Mouse (Mus musculus) embryonic facial prominence, embryonic 11.5 days (tissue): Measurements from ENCODE around the gene Eml3. TPM values are rescaled to one million over a fixed set of nuclear protein-coding genes. Genes with fewer than 3 reads are reported as not detected.

Experiments
- ATAC-seq: fragments of 200-750 bp; cut with Nextera tagmentation; replicated peaks from 2 replicates; pipeline ENCODE4 v1.8.0; 2017; ENCODE audit warnings: low read depth; ENCODE audit not compliant: insufficient number of reproducible peaks, low FRiP score, low TSS enrichment
- DNase-seq: peaks from one replicate; pipeline ENCODE4 v3.0.0-alpha.2; 2015; ENCODE audit warnings: low spot score
- H3K27ac ChIP-seq: fragments of 300-500 bp; sonication (generic); replicated peaks from 2 replicates; pipeline ENCODE4 v1.5.1; 2014; ENCODE audit warnings: mild to moderate bottlenecking, low read depth, low read length, control low read depth
- H3K27me3 ChIP-seq: fragments of 300-500 bp; sonication (generic); 2 replicates; pipeline ENCODE4 v1.6.1; 2014; ENCODE audit warnings: mild to moderate bottlenecking, low read length, moderate library complexity, mixed read lengths; ENCODE audit not compliant: control insufficient read depth, insufficient read depth
- H3K36me3 ChIP-seq: fragments of 300-500 bp; sonication (generic); replicated peaks from 2 replicates; pipeline ENCODE4 v1.6.1; 2014; ENCODE audit warnings: low read depth, mild to moderate bottlenecking, low read length, moderate library complexity, mixed read lengths; ENCODE audit not compliant: control insufficient read depth, insufficient read depth
- H3K4me1 ChIP-seq: fragments of 300-500 bp; sonication (generic); 2 replicates; pipeline ENCODE4 v1.6.1; 2014; ENCODE audit warnings: low read length, mixed read lengths; ENCODE audit not compliant: control insufficient read depth, insufficient read depth
- H3K4me2 ChIP-seq: fragments of 300-500 bp; sonication (generic); 2 replicates; pipeline ENCODE4 v1.6.1; 2014; ENCODE audit warnings: low read depth, mild to moderate bottlenecking, control low read depth, low read length, moderate library complexity
- H3K4me3 ChIP-seq: fragments of 300-500 bp; sonication (generic); 2 replicates; pipeline ENCODE4 v1.5.1; 2014; ENCODE audit warnings: low read depth, low read length, control low read depth
- H3K9ac ChIP-seq: fragments of 300-500 bp; sonication (generic); replicated peaks from 2 replicates; pipeline ENCODE4 v1.6.1; 2014; ENCODE audit warnings: mild to moderate bottlenecking, control low read depth, low read length
- H3K9me3 ChIP-seq: fragments of 300-500 bp; sonication (generic); replicated peaks from 2 replicates; pipeline ENCODE4 v1.6.1; 2016; ENCODE audit warnings: mild to moderate bottlenecking, low read length, inconsistent platforms, mixed read lengths; ENCODE audit not compliant: control insufficient read depth
- WGBS: fragments of 180-500 bp; shearing (Covaris S2); extraction: QIAGEN DNeasy Blood & Tissue Kit; methylation state at CpG from one replicate; pipeline ENCODE4 v1.1.7; 2014; 5-methylcytosine and 5-hydroxymethylcytosine counted together
- polyA plus RNA-seq: library from polyadenylated mRNA; unstranded; fragments of >200 nt; fragmentation: Nextera tagmentation; extraction: Ambion mirVana; gene quantifications from 2 replicates; pipeline ENCODE4 v1.2.1, GENCODE M21; 2014

Gene Eml3
- polyA plus RNA-seq, 1 experiment from 2014 or later, result 8.4 TPM

- no peaks in the 10 kb centered on the region for H3K9me3 ChIP-seq
- peak overlapping the region; percentile 78 for H3K27ac ChIP-seq
- H3K36me3 ChIP-seq, result peaks cover 7% of the 10 kb centered on the region; the same call in 1 of the 2 replicates
- peak overlapping the region; percentile 81 for H3K9ac ChIP-seq
- peak overlapping the region; percentile 76 for H3K4me3 ChIP-seq
- WGBS, result 2% methylated on average over 6 of the region's 6 CpGs
- H3K4me2 ChIP-seq, result peak overlapping the region; percentile 52
- no peak for ATAC-seq
- DNase-seq, result peak; percentile 75
- no peaks in the 10 kb centered on the region for H3K4me1 ChIP-seq
- H3K27me3 ChIP-seq, result no peaks in the 10 kb centered on the region
Observed at GRCm38 (mm10) chr19:8920836-8921291, 8.5 kb upstream of the Eml3 start.

- H3K4me2 ChIP-seq, result peak overlapping the region; percentile 15; the same call in 1 of the 2 replicates
Observed at GRCm38 (mm10) chr19:8921741-8922140, 7.6 kb upstream of the Eml3 start.

GRCm38 (mm10) chr19:8926766-8927165, 2.6 kb upstream of the Eml3 start:
- DNase-seq (no peak), ATAC-seq (no peak)
- Histone ChIP-seq H3K4me2 (no peak overlapping the region), H3K27ac (no peak overlapping the region), H3K36me3 (no peaks in the 10 kb centered on the region), H3K4me1 (no peaks in the 10 kb centered on the region), H3K27me3 (no peaks in the 10 kb centered on the region), H3K9ac (no peak overlapping the region), H3K9me3 (no peaks in the 10 kb centered on the region), H3K4me3 (no peak overlapping the region)
- WGBS, result 88% methylated on average over 2 of the region's 2 CpGs

More at GRCm38 (mm10) chr19:8921741-8922140, 7.6 kb upstream of the Eml3 start:
- no peaks in the 10 kb centered on the region for H3K27me3 ChIP-seq
- peak overlapping the region; percentile 76; the same call in 1 of the 2 replicates for H3K4me3 ChIP-seq
- H3K4me1 ChIP-seq, result no peaks in the 10 kb centered on the region
- H3K9ac ChIP-seq, result no peak overlapping the region
- peaks cover 2% of the 10 kb centered on the region; the same call in 1 of the 2 replicates for H3K36me3 ChIP-seq
- DNase-seq (no peak), ATAC-seq (no peak)
- no peak overlapping the region for H3K27ac ChIP-seq
- H3K9me3 ChIP-seq, result no peaks in the 10 kb centered on the region
- WGBS, result 54% methylated on average over 9 of the region's 9 CpGs

GRCm38 (mm10) chr19:8927891-8928525, 1.3 kb upstream of the Eml3 start:
- H3K9me3 ChIP-seq, result no peaks in the 10 kb centered on the region
- H3K4me3 ChIP-seq, result no peak overlapping the region
- no peak overlapping the region for H3K27ac ChIP-seq
- H3K27me3 ChIP-seq, result no peaks in the 10 kb centered on the region
- no peak overlapping the region for H3K9ac ChIP-seq
- WGBS, result 89% methylated on average over 12 of the region's 12 CpGs
- DNase-seq (no peak), ATAC-seq (no peak)
- H3K4me2 ChIP-seq, result no peak overlapping the region
- H3K4me1 ChIP-seq, result no peaks in the 10 kb centered on the region
- H3K36me3 ChIP-seq, result no peaks in the 10 kb centered on the region

- no peaks in the 10 kb centered on the region for H3K36me3 ChIP-seq
Observed at GRCm38 (mm10) chr19:8928689-8929223, 596 bp upstream of the Eml3 start.

GRCm38 (mm10) chr19:8930117-8930516, 765 bp downstream of the Eml3 start:
- ATAC-seq, result no peak
- WGBS, result 14% methylated on average over 11 of the region's 11 CpGs
- Histone ChIP-seq H3K4me1 (no peaks in the 10 kb centered on the region), H3K27me3 (no peaks in the 10 kb centered on the region), H3K9me3 (no peaks in the 10 kb centered on the region), H3K4me2 (peak overlapping the region; percentile 81), H3K9ac (peak overlapping the region; percentile 83), H3K36me3 (no peaks in the 10 kb centered on the region), H3K27ac (peak overlapping the region; percentile 47; the same call in 1 of the 2 replicates), H3K4me3 (peak overlapping the region; percentile 71)
- DNase-seq, result no peak

More at GRCm38 (mm10) chr19:8928689-8929223, 596 bp upstream of the Eml3 start:
- no peaks in the 10 kb centered on the region for H3K27me3 ChIP-seq
- no peaks in the 10 kb centered on the region for H3K9me3 ChIP-seq
- WGBS, result 17% methylated on average over 12 of the region's 16 CpGs
- ATAC-seq (no peak; the same call in 1 of the 2 replicates), DNase-seq (no peak)
- H3K4me2 ChIP-seq, result peak overlapping the region; percentile 81
- H3K27ac ChIP-seq, result peak overlapping the region; percentile 47; the same call in 1 of the 2 replicates
- H3K4me1 ChIP-seq, result no peaks in the 10 kb centered on the region
- H3K9ac ChIP-seq, result peak overlapping the region; percentile 83
- H3K4me3 ChIP-seq, result peak overlapping the region; percentile 71

- H3K4me3 ChIP-seq, result peak overlapping the region; percentile 71; the same call in 1 of the 2 replicates
- no peaks in the 10 kb centered on the region for H3K9me3 ChIP-seq
- no peaks in the 10 kb centered on the region for H3K27me3 ChIP-seq
- peak overlapping the region; percentile 81 for H3K4me2 ChIP-seq
- no peak overlapping the region for H3K27ac ChIP-seq
- peak overlapping the region; percentile 83 for H3K9ac ChIP-seq
- DNase-seq, result no peak
- no peaks in the 10 kb centered on the region for H3K36me3 ChIP-seq
- 86% methylated on average over 7 of the region's 7 CpGs for WGBS
- ATAC-seq, result no peak
- H3K4me1 ChIP-seq, result no peaks in the 10 kb centered on the region
Observed at GRCm38 (mm10) chr19:8930771-8931170, 1.4 kb downstream of the Eml3 start.

GRCm38 (mm10) chr19:8936736-8937135, 7.4 kb downstream of the Eml3 start:
- Histone ChIP-seq H3K9me3 (no peaks in the 10 kb centered on the region), H3K4me2 (no peak overlapping the region), H3K27me3 (no peaks in the 10 kb centered on the region), H3K27ac (no peak overlapping the region), H3K4me1 (no peaks in the 10 kb centered on the region; the same call in 1 of the 2 replicates), H3K4me3 (no peak overlapping the region), H3K36me3 (peaks cover 2% of the 10 kb centered on the region; the same call in 1 of the 2 replicates), H3K9ac (no peak overlapping the region)
- no peak for DNase-seq
- 84% methylated on average over 2 of the region's 2 CpGs for WGBS
- ATAC-seq, result no peak
